Mouse (Mus musculus): ENCODE measurements around the gene Nat14.

DNA sequence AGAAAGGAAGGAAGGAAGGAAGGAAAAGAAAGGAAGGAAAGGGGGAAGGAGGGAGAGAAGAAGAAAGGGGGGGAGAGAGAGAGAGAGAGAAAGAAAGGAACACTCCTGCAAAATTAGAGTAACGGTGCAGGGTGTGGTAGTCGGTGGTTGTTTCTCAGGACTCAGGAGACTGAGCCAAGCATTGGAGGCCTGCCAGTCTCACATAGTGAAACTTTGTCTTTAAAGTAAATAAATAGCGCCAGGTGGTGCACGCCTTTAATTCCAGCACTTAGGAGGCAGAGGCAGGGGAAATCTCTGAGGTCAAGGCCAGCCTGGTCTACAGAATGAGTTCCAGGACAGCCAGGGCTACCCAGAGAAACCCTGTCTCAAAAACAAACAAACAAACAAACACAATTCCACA lies 35.1 kb upstream of the Nat14 start:
- no peak for TF ChIP-seq POLR2A (IDR thresholded peaks at IDR 0.05; ENCODE audit: borderline replicate concordance, low read depth, low read length)
- TF ChIP-seq CTCF (IDR thresholded peaks at IDR 0.05; ENCODE audit: low read depth, low read length): no peak
